Mouse (Mus musculus): ENCODE results near the gene Grid2.

GRCm38 (mm10) chr6:64063858-64064257, 808.2 kb downstream of the Grid2 start:
- TF ChIP-seq POLR2A (IDR thresholded peaks at IDR 0.05; ENCODE audit: control insufficient read depth, low read depth, low read length) (no peak), CTCF (IDR thresholded peaks at IDR 0.05; ENCODE audit: control insufficient read depth, insufficient read depth, insufficient replicate concordance, low read depth, low read length) (no peak)
